Mouse (Mus musculus): ENCODE data around the gene Fam107b.

Gene Fam107b

GRCm38 (mm10) chr2:3787752-3788423 lies 217.6 kb downstream of the Fam107b start:
- no peak for DNase-seq

- no peak for DNase-seq
These were observed 218.1 kb downstream of the Fam107b start for GRCm38 (mm10) chr2:3788424-3788786.

GRCm38 (mm10) chr2:3796543-3796942 lies 226.3 kb downstream of the Fam107b start:
- peak; percentile 32 for DNase-seq

- DNase-seq: peak; percentile 70
These were observed 229.7 kb downstream of the Fam107b start for GRCm38 (mm10) chr2:3799767-3800554.

GRCm38 (mm10) chr2:3800555-3800878 lies 230.2 kb downstream of the Fam107b start:
- no peak for DNase-seq

- no peak for DNase-seq
These were observed 235.5 kb downstream of the Fam107b start for GRCm38 (mm10) chr2:3805742-3806141.

GRCm38 (mm10) chr2:3810321-3810720 lies 240.0 kb downstream of the Fam107b start:
- DNase-seq: no peak

- DNase-seq: peak; percentile 58
These were observed 245.9 kb downstream of the Fam107b start for GRCm38 (mm10) chr2:3816142-3816609.

- DNase-seq: no peak
These were observed 247.3 kb downstream of the Fam107b start for GRCm38 (mm10) chr2:3817626-3818025.

GRCm38 (mm10) chr2:3822483-3823455 lies 252.5 kb downstream of the Fam107b start:
- DNase-seq: no peak

Data from retina, postnatal 1 day (tissue).